Mouse (Mus musculus) testis, postnatal 10 days (tissue): ENCODE measurements around the gene Pfkm.
A peak's percentile ranks its signal among the peaks of the same experiment; 100 is the strongest.

Experiments
- DNase-seq: peaks from one replicate; pipeline ENCODE4 v3.0.0; 2021; ENCODE audit warnings: low spot score

Gene Pfkm

DNA sequence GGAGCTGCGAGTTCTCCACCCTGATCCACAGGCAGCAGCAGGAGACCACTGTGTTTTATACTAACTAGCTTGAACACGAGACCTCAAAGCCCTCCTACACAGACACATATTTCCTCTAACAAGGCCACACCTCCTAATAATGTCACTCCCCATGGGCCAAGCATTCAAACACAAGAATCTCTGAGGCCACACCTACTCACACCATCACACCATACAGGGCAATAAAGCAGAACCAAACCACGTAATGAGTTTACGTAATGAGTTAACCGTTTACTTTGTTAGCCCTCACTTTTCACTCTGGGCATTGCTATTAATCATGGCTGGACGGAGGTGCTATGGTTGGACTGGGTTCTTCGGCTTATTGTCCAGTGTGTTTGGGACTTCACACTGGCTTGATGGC lies 47.4 kb downstream of the Pfkm start:
- no peak for DNase-seq

DNA sequence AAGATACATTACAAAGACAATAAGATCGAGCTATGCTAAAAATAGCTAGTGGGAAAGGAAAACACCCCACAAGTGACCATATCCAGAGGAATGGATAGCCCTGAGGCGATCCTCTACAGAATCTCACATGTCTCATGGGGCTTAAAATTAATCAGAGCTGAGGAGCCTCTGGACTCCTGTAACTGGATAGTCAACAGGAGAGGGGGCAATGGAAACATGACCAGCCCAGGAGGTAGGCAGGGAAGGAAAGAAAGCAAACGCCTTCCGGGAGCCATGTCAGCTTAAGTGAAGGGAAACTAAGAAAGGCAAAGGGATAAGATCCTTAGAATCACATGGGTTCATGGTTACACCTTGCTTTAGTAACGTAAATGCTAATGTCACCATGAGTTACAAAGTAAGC lies 48.4 kb downstream of the Pfkm start:
- DNase-seq = no peak

DNA sequence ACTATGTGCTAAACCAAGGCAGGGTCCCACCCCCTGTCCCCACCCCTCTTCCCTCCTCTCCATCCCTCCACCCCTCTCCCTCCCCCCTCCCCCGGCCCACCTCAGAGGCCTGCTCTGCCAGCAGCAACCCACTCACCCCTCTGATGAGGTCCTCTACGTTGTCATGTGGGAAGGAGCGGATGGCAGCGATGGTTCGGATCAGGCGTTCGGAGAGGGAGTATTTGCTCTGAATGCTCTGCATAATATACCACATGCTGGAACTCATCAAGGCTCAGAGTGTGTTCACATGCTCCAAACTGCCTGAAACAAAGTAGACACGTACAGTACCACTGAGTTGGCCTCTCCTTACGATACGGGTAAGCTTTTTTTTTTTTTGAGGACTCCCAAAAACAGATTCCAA lies 50.1 kb downstream of the Pfkm start:
- no peak for DNase-seq

DNA sequence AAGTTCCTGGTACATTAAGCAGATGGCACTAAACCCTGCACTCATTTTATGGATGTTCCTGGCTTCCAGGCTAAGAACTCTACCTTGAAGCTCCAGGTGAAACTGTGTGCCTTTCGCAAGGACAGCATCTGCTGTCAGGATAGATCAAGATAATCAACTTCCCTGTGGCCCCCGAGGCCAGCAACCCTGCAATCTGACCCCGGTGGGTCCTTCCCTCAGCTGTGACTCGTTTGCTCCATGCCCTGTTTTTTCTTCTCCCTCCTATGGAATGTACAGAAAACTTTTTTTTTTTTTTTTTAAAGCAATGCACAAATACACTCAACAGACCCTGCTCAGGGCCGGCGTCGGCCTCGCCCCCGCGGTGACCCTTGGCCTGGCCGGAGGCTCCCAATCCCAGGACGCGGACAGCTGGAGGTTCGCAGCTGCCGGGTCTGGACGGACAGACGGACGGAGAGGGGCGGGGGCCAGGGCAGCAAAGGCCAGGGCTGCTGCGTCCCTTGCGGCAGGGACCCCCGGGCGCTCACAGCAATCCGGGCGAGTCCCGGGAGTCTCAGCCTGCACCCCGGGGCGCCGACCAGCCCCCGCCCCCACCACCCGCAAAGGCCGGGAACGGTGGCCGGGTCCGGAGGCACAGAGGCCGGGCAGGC lies 52.6 kb downstream of the Pfkm start:
- DNase-seq = peak; percentile 69

DNA sequence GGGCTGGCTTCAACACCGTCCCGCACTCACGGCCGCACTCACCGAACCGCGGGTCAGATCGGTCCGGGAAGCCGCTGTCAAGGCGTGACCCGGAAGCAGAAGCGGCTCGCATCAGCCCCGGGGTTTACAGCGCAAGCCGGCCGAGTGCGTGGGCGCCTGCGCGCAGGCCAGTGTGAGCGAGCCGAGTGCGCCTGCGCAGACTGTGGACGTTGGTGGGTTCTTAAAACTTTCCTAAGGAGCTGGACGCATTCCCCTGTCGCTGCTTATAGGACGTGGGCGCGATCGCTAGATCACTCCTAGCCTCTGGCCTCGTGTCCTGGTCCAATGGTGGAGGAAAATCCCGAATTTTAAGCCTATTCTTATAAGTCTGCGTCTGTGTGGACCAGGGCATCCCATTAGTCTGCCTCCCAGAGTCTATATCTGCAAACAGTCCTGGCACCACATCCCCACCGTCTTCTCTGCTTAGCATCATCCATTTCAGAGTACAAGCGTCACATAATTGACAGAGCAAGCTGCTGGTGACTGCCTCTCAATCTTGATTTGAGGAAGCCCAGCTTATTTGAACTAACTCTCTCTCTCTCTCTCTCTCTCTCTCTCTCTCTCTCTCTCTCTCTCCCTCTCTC lies 53.3 kb downstream of the Pfkm start:
- DNase-seq = peak; percentile 95

DNA sequence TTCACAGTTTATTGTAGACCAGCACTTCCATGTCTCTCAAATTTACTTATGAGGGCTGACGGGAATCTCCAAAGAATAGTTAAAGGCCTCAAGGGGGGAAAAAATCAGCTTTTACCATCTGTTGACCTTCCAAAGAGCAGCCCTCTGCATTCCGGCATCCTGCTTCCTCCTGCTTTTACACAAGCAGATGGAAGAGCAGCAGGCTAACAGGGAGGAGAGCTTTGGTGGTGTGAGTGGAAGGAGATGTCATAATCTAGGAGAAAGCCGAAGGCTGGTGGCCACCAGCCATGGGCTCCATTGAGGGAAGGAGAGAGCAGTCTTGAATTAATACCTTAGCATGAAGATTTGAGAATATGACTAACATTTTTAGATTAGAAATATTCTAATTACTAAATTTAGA lies 56.0 kb downstream of the Pfkm start:
- DNase-seq = no peak

DNA sequence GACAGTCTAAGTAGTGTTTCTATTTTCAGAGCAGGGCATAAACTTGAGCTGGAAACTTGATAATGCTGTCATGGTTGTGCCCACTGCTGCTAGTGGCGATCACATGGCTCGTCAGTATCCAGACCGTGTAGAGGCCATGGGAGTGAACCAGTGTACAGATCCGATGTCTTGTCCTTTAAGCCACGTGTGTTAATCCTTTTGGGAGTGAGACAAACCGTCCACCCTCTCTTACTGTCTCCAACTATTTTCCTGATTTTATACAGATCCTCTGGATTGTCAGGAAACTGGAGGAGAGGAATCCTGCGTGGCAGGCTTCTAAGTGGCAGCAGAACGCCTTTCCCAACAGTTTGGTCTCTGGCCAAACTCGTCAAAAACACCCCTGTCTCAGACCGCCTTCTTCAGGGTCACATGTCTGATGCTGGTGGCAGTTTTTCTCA lies 56.8 kb downstream of the Pfkm start:
- no peak for DNase-seq

DNA sequence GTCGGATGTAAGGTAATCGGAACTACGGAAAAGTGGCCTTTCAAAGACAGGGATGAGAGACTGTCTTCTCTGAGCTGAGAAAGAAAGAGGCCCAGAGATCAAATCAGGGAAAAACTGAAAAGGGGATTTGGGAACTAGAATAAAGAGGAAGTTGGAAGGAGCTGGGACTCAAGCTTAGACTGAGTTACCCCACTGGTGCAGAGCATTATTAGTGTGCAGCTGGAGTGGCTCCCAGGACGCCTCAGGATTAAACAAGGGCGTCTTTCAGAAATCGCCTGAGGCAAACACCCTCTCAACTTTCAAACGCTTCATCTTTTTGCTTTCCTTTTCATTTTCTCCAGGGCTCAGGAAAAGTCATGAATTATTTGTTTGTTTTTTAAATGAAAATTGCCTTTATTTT lies 60.5 kb downstream of the Pfkm start:
- no peak for DNase-seq

DNA sequence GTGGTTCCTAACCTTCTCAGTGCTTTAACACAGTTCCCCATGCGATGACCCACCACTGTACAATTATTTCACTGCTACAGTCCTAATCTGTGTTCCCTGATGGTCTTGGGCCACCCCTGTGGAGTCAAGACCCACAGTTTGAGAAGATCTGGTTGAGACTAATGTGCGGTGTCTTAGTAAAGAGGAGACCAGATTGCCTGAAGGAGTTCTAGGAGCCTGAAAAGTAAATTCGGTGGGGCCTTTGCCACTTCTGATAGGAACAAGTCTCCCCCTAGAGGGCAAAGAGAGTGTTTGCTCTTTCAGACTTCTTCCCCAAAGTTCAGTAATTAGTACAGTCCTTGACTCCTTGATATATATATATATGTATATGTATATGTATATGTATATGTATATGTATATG lies 61.2 kb downstream of the Pfkm start:
- no peak for DNase-seq

DNA sequence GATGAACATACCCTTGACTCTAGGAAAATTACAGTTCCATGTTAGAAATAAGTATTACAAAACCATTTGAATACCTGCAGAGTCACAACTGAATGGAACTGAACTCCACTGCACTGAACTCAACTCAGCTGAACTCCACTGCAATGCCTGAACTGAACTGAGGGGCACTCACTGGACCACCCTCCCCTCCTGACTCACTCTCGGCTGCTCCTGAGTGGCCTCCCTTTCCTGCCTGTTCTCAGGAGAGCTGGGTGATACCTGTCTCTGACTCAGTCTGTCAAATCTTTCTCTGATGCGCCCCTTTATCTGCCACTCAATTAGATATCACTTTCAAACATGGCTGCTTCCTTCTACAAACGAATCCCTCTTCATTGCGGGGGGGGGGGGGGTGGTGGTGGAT lies 61.8 kb downstream of the Pfkm start:
- no peak for DNase-seq

DNA sequence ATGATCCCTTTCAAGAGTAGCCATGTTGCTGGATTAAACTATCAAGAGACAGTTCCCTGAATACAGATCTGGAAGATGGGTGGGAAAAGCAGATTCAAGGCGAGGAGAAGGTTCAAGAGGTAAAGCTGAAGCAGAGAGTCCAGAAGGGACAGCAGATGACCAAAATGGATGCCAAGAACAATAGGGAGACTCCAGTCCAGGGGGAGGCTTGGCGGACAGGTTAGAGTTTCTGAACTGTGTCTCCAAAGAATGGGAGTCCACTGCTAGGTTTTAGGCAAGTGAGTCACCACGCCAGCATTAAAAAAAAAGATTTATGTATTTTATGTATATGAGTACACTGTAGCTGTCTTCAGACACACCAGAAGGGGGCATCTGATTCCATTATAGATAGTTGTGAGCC lies 62.2 kb downstream of the Pfkm start:
- no peak for DNase-seq

DNA sequence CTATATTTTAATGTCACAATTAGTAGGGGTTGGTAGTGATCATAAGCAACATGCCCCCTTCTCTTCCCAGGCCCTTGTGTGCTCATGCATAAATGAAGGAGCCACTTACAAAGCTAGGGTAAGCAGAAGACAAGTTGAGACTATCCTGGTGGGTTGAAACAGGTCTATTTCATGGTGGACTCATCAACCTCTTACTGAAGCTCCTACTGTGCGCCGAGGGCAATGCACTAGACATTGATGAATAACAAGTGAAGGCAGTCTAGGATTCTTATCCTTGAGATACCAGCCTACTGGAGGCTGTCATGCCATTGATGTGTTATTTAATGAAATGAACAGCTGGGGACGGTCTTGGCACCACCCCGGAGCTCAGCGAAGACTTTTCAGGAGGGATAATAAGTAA lies 62.9 kb downstream of the Pfkm start:
- no peak for DNase-seq

DNA sequence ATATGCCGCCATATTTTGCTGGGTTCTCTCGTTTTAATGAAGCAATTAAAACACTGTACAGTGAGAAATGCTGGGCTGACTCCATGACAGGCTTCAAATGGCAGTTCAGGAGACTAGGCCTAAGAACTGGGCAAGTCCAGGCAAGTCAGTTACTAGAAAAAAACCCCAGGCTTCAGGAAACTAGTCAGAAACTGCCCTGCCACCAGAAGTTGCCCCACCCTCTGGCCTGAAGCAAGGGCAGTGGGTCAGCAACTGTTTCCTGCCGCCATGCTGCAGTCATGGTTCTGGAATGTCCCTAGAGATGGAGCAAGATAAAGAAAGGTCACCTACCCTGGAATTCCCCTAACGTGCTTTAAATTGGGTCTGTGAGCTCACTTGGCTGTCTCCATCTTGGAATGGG lies 63.6 kb downstream of the Pfkm start:
- no peak for DNase-seq

DNA sequence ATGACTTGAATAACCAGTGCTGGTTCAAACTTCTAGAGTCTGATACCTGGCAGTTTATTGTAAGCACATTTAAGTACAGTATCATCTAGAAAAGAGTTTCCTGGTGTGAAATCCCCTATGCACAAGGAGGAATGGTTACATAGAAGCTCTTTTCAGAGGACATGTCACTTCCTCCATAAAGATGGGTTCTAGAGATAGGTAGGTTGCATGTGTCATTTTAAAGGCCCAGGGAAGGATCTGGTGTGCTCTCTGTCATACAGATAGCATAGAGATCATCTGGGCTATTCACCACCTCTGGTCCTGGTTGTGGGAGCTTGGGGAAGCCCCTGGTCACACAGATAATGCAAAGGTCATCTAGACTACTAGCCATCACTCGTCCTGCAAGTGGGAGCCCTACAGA lies 64.9 kb downstream of the Pfkm start:
- DNase-seq = no peak

DNA sequence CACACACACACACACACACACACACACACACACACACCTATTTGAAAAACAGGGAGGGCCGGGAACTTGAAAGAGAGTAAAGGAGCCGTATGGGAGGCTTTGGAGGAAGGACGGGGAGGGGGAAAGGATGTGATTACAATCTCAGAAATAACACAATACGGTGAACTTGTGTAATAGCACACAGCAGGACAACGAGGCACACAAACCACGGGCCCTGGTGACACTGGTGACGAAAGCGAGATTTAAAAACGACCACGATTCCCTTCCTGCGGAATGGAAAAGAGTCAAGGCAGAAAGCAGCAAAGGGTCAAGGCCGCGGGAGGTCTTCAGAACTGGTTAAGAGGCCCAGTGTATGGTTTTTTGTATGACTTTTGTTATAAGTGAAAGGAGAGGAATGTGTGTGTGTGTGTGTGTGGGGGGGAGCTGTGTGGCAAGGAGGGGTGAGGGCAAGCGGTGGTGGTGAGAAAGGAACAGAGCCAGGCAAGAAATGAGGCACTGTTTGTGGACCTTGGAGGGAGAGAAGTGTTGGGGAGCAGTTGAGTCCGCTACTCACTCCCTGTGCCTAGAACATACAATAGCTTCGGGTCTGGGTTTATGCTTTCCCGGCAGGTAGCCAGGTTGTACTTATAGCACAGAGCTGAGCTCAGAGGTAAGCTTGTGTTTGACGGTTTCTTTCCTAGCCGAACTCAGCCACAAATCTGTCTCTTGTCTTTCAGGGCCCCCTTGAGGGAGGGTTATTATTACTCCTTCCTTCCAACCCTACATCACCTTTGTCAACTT lies 68.8 kb downstream of the Pfkm start:
- DNase-seq = no peak

DNA sequence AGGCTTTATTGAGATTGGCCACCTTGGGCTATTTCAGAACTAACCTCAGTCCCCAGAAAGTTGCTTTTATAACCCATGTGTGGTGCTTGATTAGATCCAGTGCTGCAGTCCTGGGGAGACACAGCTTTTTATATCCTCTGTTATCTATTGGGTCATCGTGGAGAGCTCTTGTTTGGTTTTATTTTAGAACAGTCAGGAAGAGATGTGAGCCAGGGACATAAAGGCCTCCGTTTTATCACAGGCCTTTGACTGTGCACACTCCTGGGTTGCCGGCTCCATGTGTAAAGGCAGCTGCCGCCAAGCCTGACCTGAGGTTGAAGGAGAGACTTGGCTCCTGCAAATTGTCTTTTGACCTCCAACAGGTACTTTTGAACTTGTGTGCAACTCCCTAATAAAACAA lies 70.2 kb downstream of the Pfkm start:
- DNase-seq = no peak

DNA sequence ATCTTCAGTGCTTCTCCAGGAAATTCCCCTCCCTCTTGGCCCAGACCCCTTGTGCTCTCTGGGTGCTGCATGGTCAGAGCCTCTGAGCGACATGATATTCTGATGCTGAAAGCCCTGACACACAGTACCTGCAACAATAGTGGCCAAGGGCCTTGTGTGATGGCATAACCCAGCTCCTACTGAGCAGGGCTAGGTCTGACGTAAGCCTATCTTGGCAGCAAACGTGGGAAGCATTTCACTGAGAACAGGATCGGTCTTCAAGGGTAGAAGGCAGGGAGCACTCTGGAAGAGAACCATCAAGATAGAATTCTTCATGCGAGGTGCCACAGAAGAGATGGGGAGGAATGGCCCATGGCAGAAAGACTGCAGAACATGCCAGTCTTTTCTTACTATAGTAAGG lies 73.1 kb downstream of the Pfkm start, which contains the start of gene Asb8:
Gene Asb8 (minus strand): TSS at position 101 of the 400 bp plus-strand sequence.
- no peak for DNase-seq

DNA sequence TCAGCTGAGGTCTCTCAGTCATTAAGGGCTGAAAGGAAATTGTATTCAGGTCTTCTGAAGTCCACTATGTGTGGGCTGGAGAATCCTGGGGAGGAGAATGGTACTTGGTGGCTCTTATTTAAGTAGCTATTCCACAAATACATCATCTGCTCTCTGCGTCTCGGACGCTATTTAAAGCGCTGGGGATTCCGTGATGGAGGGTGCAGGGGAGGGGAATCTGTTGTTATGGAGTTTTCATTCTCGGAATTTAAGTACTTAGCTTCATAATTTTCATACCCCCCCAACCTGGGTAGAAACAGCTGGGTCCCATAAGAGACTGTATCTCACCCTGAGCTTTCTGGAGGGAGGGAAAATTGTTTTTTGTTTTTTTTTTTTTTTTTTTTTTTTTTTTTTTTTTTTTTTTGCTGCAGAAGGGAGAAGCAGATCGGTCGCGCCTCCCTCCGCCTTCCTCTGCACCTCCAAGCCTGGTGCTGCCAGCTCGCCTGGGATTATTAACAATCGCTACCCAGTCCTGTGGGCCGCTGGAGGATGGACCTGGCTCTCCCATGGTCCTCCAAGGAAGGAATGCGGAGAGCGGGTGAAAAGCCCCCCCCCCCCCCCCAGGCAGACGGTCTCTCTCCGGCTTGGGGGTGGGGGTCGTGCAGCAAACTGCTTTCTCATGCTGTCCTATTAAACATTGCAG lies 74.7 kb downstream of the Pfkm start, which contains the start of gene Ccdc184:
Gene Ccdc184 (plus strand): TSS at position 196 of the 682 bp plus-strand sequence.
- DNase-seq = no peak

DNA sequence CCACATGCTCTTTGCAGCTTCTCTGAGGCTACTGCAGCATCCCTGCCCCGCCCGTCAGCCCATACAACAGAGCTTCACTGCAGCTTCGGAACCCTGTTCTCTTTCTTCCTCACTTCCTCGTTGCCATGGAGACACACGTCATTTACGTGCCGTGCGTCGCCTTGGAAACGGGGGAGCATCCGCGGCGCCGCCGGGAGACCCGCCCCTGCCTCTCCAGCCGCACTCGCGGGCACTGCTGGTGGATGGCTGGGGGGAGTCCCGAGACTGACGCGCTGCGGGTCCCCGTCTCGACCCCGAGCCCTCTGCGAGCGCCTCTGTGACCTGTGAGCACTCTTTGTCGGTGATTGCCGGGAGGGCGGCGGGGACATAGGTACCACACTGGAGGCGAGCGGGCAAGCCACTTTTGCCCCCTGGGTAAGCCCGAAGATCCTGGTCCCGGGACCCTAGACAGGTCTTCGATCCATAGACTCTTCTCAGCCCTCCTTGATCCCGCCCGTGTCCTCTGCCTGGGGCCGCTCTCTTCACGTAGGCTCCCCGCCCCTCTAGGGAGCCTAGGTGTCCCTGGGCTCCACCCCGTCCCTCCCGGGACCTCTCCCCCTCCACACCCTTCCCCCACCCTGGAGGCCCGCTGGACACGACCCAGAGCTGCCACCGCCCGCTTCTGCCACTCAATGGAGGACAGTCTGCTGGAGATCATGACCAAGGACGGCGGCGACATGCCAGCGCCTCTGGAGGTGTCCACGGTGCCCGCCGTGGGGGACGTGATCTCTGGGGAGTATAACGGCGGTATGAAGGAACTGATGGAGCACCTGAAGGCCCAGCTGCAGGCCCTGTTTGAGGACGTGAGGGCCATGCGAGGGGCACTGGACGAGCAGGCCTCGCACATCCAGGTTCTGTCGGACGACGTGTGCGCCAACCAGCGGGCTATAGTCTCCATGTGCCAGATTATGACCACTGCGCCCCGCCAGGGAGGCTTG lies 75.5 kb downstream of the Pfkm start:
- peak; percentile 86 for DNase-seq

DNA sequence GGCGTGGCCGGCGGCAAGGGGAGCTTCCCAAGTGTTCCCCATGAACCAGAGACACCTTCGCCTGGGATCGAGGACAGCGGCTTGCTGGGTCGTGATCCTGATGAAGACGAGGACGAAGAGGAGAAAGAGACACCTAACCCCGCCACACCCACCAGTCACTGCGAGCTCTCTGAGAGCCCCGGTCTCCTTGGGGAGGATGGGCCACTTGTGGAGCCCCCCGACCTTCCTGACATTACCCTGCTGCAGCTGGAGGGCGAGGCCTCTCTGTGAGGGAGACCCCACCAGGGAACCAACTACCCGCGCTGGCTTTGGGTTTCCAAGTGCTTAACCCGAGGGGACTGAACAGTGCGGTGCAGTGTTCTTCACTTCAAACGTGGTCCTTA lies 76.2 kb downstream of the Pfkm start:
- DNase-seq = peak; percentile 47

DNA sequence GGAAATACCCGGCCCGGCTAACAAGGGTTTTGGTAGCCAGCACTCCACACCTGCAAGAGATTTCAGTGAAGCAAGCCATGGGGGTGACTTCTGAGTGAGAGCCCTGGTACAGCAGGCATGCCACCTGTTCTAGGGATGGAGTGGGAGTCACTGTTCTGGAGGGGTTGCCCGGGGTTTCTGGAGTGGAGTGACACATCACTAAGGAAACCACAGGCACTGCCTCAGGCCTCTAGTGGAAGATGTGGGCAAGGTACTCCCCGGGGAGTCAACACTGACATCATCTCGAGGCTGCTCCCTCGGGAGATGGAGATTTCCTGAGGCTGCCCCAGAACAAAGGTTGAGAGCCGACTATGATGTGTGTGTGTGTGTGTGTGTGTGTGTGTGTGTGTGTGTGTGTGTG lies 78.0 kb downstream of the Pfkm start:
- no peak for DNase-seq

DNA sequence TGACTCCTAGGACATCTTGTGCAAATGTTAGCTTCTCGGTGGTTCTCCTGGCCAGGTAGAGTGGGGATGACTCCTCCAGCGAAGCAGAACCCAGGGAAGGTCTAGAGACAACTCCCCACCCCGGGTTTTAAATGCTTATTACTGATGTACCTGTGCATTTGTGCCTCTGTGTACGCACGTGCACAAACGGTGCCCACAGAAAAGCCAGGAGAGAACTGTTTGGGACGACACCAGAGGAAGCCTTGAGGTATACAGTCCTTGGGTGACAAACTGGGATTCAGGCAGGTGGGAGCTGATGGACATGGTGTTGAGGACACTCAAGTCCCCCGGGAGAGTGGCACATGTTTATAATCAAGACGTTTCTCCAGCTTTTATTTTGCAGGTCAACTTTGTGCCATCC lies 78.5 kb downstream of the Pfkm start:
- DNase-seq = no peak
